Mouse (Mus musculus) spleen, adult 12 weeks (tissue): Measurements from ENCODE around the gene Tbxa2r.

Experiments
- DNase-seq: peaks from one replicate; pipeline ENCODE4 v3.0.0; 2022; ENCODE audit warnings: low spot score

The Tbxa2r gene

GRCm38 (mm10) chr10:81344421-81345161 lies 16.1 kb downstream of the Tbxa2r start:
- no peak for DNase-seq

- DNase-seq: no peak
Measured at GRCm38 (mm10) chr10:81345162-81345534, 16.6 kb downstream of the Tbxa2r start.

GRCm38 (mm10) chr10:81346453-81347067 lies 18.0 kb downstream of the Tbxa2r start:
- no peak for DNase-seq

GRCm38 (mm10) chr10:81349146-81349545 lies 20.6 kb downstream of the Tbxa2r start:
- no peak for DNase-seq

GRCm38 (mm10) chr10:81349961-81350350 lies 21.4 kb downstream of the Tbxa2r start:
- DNase-seq: no peak

- DNase-seq: peak; percentile 97
Measured at GRCm38 (mm10) chr10:81350351-81351063, 22.0 kb downstream of the Tbxa2r start, which contains the start of gene Hmg20b. Gene Hmg20b (minus strand): TSS chr10:81350480.

GRCm38 (mm10) chr10:81351678-81352291 lies 23.3 kb downstream of the Tbxa2r start:
- DNase-seq: peak; percentile 66

GRCm38 (mm10) chr10:81354738-81355477 lies 26.4 kb downstream of the Tbxa2r start:
- DNase-seq: no peak

- no peak for DNase-seq
Measured at GRCm38 (mm10) chr10:81355533-81355932, 27.0 kb downstream of the Tbxa2r start.

GRCm38 (mm10) chr10:81356352-81356990 lies 27.9 kb downstream of the Tbxa2r start:
- DNase-seq: no peak

- DNase-seq: peak; percentile 87
Measured at GRCm38 (mm10) chr10:81356991-81357844, 28.7 kb downstream of the Tbxa2r start, which contains the start of gene Mfsd12. Gene Mfsd12 (plus strand): TSS chr10:81357491.

GRCm38 (mm10) chr10:81358209-81358608 lies 29.7 kb downstream of the Tbxa2r start:
- DNase-seq: no peak

GRCm38 (mm10) chr10:81358841-81359240 lies 30.3 kb downstream of the Tbxa2r start:
- no peak for DNase-seq

- DNase-seq: no peak
Measured at GRCm38 (mm10) chr10:81360721-81361120, 32.2 kb downstream of the Tbxa2r start.

- DNase-seq: peak; percentile 70
Measured at GRCm38 (mm10) chr10:81362336-81362949, 33.9 kb downstream of the Tbxa2r start.

- no peak for DNase-seq
Measured at GRCm38 (mm10) chr10:81363436-81364346, 35.2 kb downstream of the Tbxa2r start.

GRCm38 (mm10) chr10:81364666-81365065 lies 36.1 kb downstream of the Tbxa2r start:
- DNase-seq: no peak

GRCm38 (mm10) chr10:81365073-81365472 lies 36.5 kb downstream of the Tbxa2r start:
- no peak for DNase-seq
